Mouse (Mus musculus) regulatory T cell (primary cell): ENCODE measurements around the gene Tmem202.

Experiments
- in situ Hi-C: fragments of 300-600 bp; cut with MboI, MseI; formaldehyde crosslinking; loops from one replicate; pipeline ENCODE4 v1.15.1; 2025; ENCODE audit warnings: high pct_unique_total_duplicates

Gene Tmem202

DNA sequence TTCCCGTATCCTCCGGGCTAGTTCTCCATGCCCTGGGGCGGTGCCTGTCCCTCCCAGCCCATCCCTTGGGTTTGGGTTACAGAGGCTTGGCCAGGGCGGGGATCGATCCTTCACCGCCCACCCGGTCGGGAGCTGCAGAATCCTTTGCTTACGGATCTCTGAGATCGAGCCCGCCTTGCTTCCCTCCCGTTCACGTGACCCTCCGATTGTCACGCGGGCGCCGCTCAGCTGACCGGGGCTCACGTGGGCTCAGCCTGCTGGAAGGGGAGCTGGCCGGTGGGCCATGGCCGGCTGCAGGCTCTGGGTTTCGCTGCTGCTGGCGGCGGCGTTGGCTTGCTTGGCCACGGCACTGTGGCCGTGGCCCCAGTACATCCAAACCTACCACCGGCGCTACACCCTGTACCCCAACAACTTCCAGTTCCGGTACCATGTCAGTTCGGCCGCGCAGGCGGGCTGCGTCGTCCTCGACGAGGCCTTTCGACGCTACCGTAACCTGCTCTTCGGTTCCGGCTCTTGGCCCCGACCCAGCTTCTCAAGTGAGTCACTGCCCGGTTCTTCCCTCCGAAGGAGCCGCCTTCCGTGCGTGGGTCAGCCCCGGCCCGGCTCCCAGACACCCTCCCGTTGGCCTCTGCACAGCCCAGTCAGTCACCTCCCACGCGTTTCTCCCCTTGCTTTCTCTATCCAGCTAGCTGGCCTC, at the start of gene Tmem202, which contains the start of gene Hexa:
TSS of gene Tmem202 (minus strand) at position 407 of the 697 bp plus-strand sequence.
TSS of gene Hexa (plus strand) at position 100 of the 697 bp plus-strand sequence.
- in situ Hi-C loops, result no loop called here

DNA sequence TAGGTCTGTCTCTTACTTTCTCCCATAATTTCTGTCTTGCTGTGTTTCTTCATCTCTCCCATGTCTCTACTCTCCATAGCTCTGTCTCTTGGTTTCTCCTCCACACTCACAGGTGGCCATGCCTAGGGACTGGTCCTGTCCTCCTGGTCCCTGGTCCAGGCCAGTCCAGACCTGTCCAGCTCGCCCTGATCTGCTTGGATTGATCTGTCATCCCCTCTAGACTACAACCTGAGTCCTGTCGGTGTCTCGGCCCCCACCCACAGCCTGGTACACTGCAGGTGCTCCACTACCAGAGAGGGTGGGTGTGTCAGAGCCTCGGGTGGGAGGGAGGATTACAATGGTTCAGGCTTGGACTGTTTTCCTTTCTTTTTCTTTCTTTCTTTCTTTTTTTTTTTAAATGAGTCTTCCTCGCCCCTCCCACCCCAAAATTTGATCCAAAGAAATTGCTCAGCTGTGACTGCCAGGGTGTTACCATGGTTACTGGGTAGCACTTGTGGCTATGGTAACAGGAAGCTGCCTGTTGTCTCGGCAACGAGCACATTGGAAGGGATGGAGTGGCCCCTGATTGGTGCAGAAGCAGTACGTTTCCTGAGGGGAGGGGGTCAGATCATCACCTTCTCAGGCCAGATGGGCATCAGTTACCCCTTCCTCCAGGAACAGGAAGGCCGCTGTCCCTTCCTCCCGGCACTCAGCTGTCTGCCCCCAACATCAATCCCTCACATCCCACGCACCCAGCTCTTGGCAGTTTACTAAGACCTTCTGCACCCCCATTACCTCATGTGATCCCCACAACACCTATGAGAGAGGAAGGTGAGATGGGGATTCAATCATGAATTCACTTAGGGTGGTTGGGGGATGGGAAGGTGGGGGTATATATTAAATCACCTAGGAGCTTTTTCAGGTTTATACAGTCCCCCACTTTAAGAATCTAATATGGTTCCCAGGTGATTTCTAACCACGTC, 49.3 kb upstream of the Tmem202 start:
- in situ Hi-C loops, result loop anchor here (5.0 kb wide), 1 partner anchor 577 kb away; no protein-coding TSS in a partner anchor

DNA sequence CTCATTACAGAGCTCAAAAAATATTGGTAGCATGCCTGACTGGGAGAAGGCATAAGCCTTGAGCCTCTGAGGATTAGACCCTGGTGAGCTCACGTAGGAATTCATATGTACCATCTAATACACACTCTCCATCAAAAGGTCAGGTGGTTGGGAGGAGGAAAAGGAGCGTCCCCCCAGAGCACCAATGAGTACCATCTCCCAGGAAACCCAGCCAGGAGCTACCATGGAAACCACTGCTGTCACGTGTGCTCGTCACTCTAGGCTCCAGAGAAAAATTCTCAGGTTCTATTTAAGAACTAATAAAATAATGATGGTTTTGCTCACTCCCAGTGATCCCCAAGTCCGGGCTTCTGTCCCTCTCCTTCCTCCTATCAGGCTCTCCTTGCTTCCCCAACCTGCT, 48.6 kb upstream of the Tmem202 start:
- in situ Hi-C loops, result loop anchor here (5.0 kb wide), 1 partner anchor 576 kb away; no protein-coding TSS in a partner anchor

DNA sequence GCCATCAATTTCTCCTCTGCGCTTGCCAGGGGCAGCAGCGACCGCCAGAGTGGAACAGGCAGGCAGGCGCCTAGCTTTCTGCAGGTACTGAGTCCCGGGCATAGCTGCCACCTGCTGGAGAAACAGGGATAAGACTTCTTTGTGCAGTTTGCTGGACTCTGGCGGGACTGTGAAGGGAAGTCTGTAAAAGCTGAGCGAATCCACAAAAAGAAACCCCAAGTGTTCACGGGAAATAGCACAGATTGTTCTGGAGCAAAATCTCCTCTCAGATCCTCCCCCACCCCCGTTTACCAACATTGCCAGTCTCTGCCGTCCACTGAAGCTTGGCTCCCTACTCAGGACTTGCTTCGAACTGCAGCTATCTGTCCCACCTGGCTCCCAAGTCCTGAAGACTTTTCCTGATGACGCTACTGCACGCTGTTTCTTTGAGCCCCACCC, 45.2 kb upstream of the Tmem202 start:
- in situ Hi-C loops, result loop anchor here (5.0 kb wide), 1 partner anchor 573 kb away; no protein-coding TSS in a partner anchor

DNA sequence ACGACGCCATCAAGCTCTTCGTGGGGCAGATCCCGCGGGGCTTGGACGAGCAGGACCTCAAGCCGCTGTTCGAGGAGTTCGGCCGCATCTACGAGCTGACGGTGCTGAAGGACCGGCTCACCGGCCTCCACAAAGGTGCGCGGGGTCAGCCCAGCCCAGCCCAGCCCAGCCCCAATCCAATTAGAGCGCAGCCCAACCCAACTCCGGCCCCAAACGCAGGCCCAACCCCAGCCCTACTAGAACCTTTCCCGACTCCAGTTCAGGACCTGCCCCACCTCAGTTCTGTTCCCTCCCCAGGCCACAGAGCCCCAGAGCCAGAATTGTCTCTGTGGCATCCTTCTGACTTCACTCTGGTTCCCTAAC, 38.8 kb upstream of the Tmem202 start:
- in situ Hi-C loops, result no loop called here

DNA sequence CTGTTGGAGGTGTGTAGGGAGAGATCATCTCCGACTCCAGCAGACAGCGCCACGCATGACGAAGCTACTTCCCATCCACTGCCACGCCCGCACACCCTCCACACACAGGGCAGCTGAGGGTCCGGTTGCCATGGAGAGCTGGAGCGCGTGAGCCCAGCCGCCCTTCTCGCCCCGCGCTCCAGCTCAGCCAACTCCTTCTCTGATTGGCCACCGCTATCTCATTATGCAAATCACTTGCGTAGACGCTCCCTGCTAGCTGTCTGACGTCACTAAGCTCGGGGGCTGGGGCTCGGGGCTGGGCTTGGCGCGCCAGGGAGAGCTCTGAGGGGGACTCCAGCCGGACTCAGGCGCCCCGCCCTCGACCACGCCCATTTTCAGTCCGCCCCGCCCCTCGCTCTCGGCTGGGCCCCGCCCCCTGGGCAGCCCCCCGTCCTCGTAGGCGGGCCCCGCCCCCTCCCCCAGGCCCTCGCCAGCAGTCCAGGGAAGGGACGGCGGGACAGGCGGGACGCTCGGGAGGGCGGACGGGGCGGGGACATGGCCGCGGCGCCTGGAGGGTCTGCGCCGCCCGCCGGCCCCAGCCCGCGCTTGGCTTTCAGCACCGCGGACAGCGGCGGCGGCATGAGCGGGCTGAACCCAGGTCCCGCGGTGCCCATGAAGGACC, 38.3 kb upstream of the Tmem202 start, which contains the start of gene Celf6:
TSS of gene Celf6 (plus strand) at position 74 of the 661 bp plus-strand sequence.
- in situ Hi-C loops, result no loop called here

DNA sequence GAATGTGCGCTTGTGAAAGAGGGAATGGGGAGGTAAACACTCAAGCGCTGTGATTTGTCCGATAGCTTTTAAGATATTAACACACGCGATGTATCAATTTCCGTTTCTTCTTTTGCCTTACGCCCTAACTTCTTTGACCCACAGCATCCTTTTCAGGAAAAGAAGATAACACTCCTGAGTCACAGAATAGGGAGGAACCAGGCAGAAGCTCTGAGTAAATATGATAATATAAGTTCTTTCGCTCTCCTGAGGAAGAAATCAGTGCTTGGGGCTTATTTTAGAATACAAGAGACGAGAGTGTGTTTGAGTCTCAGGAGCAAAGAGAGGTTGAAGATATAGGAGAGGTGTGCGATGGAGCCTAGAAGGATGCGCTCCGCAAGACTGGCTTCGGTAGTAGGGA, 37.8 kb upstream of the Tmem202 start:
- in situ Hi-C loops, result no loop called here

DNA sequence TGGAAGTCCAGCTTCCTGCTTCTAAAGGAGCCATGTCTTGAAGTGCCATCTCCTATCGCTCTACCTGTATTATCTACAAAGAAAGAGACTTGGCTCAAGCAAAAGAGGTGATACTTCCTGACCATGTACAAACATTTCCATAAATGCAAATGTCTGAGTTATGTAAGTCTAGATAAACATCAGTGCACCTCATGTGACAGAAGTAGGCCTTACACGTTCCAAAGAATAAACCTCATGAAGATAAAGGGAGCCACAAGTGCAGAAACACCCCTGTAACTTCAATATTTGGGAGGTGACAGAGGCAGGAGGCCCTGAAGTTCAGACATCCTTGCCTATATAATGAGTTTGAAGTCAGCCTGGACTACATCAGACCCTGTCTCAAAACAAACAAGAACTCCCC, 32.2 kb upstream of the Tmem202 start:
- in situ Hi-C loops, result no loop called here

DNA sequence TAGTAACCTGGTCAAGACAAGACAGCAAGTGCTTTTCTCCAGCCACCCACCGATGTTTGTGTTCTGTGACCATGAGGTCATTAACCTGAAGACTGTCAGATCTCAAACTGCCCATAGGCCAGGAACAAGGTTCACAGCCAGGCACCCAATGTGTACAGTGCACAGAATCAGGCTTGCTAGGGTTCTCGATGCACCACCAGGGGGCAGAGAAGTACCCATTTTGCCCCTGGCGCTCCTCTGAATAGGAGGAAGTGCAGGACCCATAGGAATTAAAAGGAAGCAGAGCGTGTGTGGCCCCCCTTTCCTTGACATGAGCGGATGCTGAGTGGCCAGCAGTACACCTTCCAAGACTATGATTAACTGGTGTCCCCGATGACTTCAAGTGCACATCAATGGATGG, 27.5 kb upstream of the Tmem202 start:
- in situ Hi-C loops, result no loop called here

DNA sequence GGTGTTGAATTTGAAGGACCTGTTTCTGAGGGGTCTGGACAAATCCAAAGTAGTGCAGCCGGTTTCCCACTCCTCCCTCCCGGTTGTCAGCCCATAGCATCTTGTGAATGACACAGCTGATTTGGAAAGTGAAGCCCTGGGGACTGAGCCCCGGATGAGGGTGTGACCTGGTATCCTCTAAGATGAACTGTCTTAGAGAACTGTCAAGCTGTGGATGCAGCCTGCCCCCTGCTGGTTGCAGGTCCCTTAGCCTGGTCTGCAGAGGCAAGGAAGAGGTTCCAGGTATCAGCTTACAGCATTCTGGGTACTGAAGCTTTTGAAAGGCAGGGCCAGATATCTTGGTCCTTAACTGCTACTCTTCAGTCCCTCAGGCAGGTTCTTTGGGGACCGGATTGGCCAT, 26.0 kb upstream of the Tmem202 start:
- in situ Hi-C loops, result no loop called here

DNA sequence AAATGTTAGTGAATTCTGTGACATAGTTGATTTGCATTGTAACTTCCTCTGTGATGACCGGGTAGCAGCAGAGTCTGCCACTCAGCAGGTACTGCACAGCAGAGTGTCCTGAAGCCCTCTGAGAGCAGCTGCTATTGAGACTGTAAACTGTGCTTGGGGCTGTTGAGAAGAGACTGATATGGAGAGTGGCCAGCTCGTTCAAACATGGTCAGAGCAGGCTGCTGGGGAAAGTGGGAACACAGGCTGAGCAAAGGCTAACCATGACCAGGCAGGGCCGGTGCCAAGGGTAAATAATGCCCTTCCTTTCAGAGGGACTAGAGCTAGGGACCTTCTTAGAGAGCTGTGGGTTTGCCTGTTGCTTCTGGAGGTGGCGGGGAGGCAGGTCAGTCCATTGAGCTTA, 14.1 kb upstream of the Tmem202 start:
- in situ Hi-C loops, result no loop called here

DNA sequence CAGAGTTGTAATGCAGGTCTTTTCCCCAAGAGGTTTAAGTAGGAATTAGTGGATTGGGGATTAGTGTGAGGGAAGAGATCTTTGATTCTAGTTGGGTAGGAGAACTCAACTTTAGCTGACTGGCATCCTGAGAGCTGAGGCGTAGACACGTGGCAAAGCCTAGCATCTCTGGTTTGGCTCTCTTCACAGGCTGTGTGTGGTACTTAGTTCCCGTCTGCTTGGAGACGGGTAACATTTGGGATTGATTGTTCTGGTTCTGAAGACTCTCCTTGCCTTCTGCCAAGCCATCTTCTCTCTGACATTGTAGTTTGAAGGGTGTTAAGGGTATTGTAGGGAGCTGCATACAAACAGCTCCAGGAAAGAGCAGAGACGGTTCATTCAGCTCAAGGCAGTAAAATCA, 13.0 kb upstream of the Tmem202 start:
- in situ Hi-C loops, result no loop called here

DNA sequence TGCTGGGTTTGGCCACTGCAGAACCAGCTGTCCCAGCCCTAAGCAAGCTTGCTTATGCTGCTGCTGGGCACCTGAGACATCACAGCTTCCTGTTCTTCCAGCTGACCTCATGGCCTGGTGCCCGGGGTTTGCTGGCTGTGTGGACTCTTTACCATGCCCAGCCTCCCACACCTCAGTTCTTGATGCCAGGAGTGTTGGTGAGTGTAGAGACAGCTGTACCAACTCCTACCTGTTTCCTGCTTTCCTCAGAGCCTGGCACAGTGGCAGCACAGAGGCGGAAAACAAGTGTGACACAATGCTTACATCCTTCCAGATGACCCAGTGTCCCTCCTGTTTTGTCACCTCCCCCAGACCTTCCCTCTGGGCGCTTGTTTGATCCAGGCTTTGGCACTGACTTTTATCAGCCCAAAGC, 12.0 kb upstream of the Tmem202 start:
- in situ Hi-C loops, result no loop called here

DNA sequence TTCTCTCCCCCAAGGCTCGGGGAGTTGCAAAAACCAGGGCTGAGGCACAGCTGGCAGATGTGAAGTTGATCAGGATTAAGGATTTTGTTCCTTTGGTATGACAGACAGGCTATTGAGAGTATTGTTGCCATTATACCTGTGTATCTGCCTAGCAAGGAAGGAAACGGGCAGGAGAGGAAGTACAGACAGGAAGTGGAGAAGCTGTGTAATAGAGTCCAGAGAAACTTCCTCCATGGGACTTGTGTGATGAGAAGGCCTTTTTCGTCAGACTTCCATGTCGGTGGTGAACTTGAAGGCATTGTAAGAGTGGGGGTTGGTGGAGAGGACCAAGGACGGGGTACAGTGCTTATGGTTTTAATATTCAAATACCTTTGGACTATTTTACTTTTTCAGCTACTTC, 11.4 kb upstream of the Tmem202 start:
- in situ Hi-C loops, result no loop called here

DNA sequence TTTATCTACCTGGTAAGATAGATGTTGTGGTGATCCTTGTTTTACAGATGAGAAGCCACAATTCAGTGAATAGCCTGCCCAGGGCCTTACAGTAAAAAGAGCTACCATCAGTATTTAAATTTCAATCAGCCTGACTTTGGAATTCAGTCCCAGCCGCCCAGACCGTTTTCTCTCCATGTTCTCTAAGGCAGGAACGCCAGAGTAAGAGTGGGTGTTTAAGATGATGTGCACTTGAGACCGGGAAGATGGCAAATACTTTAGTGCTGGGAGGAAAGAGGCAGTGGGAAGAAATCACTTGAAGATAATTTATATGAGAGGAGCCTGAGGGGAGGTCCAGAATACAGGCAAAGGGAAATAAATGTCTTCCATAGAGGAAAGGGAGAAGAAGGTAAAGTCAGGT, 10.4 kb upstream of the Tmem202 start:
- in situ Hi-C loops, result no loop called here

DNA sequence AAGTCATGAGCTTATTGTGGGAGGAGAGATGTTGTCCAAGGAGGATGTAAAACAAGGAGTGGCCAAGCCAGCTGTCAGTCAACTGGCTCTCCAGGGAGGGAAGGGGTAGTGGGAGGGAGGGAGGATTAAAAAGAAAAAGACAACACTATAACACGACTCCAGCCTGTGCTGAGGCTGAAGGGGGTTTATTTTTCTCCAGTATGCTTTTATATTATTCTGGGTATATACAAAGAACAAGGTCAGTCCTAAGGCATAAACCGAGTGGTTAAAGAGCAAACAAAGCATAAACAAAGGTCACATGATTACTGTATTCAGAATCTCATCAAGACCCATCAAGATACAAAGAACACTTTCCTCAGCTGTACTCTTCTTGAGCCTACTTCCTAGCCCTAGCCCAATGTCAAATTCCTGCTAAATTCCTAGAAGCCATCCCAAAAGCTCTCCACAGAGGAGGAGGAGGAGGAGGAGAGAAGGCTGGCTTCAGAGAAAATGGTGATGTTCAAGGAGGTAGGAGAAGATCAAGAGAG, 9.4 kb upstream of the Tmem202 start:
- in situ Hi-C loops, result no loop called here

DNA sequence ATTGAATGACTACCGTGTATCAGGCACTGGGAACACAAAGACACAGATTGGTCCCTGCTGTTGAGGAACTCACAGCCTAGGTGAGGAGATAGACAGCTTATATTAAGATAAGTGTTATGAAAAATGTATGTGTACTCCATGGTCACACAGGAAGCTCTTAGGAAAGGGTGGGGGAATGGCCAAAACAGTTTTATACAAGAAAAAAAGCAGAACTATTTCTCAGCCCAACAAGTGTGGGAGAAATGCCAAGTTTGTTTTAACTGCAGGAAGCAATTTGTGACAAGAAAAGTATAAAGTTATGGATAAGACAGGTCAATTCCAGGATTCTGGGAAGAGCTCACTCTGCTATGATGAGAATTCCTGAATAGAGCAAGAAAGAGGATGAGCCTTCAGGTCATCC, 8.2 kb upstream of the Tmem202 start:
- in situ Hi-C loops, result no loop called here

DNA sequence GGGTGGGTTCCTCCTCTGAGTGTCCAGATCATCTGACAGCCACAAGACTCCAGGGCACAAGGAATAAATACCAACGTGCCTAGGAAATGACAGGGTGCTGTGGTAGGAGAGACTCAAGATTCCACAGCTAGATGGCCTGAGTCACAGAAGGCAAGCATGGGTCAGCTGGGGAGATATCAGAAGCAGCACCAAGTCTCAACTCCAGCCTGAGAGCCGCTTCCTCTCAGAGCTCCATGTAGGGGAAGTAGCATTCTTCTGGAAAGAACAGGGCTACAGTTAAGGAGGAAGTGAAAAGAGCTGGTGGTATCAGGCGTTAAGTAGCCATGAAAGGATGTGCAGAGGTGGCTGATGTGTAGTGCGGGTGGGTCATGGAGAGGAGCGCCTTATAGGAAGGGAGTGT, 5.1 kb upstream of the Tmem202 start:
- in situ Hi-C loops, result no loop called here

DNA sequence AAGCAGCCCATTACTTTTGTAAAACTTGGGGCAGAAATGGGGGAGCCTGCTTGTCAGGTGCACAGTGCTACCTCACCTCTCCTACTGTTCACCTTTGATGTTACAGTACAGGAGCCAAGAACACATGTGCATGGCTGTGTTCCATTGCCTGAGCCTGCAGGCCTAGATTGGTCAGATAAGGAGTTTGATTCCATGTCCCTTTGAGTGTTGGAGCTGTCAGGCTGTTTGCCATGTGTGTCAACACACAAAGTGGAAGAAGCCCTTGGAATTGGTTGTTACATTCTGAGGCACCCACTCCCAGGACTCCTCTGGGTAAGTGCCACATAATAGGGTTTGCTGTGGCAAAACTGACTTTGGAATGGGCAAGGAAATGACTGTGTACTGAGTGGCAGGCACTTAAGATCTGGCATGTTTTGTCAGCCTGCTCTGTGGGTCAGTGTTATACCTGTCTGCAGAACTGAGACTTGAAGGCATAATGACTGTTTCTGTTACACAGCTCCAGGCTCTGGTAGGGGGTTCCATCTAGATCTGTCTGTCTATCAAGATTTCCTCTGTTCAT, 3.2 kb upstream of the Tmem202 start:
- in situ Hi-C loops, result no loop called here

DNA sequence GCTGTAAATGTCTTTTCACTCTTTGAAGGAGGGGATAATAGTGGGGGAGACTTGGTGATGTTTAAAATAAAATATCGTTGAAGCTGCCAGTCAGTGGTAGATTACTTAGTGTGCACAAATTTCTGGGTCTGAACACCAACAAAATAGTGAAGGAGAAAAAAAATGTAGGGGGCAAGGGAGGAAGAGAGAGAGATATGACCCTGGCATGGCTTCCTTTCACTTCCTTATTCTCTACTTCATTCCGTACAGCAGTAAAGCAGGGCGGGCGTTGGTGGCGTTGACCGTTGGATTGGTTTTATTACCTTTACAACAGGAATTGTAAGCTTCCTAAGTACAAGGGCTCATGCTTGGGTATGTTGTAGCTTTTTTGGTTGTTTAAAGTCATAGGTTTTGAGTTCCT, 2.0 kb upstream of the Tmem202 start:
- in situ Hi-C loops, result no loop called here

DNA sequence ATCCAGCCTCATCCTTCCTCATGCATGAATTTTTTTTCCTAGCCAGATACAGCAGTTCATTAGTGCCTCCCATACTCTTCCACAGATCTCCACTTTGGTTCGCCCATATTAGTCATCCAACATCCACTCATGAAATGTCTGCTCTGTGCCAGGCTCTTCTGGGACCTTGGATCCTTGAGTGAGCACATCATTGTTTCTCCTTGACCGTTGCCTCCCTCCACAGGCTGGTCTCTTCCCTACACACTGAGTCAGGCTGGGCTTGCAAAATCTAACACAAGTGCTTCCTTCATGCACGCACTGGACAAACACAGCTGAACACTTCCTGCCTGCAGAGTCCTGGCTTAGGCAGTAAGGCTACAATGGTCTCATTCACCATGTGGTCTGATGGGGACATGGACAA, 2.0 kb downstream of the Tmem202 start:
- in situ Hi-C loops, result no loop called here
